Mouse (Mus musculus) macrophage (primary cell): ENCODE data around the gene Rreb1. TPM values are rescaled to one million over a fixed set of nuclear protein-coding genes. Genes with fewer than 3 reads are reported as not detected.

Source experiments
- H3K27ac ChIP-seq: fragments of 350-480 bp; formaldehyde crosslinking; 2 replicates; pipeline ENCODE4 v1.9.0; 2021
- H3K36me3 ChIP-seq: fragments of 350-480 bp; formaldehyde crosslinking; 2 replicates; pipeline ENCODE4 v1.9.0; 2021; ENCODE audit errors: inconsistent target
- H3K4me3 ChIP-seq: fragments of 350-480 bp; formaldehyde crosslinking; 2 replicates; pipeline ENCODE4 v1.9.0; 2021; ENCODE audit errors: inconsistent target
- H3K79me2 ChIP-seq: fragments of 350-480 bp; formaldehyde crosslinking; 2 replicates; pipeline ENCODE4 v1.9.0; 2021; ENCODE audit errors: inconsistent target
- WGBS: methylation state at CpG from one replicate; pipeline ENCODE4 v1.1.7; 2026; ENCODE audit warnings: inconsistent platforms; ENCODE audit not compliant: missing documents; 5-methylcytosine and 5-hydroxymethylcytosine counted together
- polyA plus RNA-seq: library from polyadenylated mRNA; stranded (reverse); fragments of 250-400 nt; gene quantifications from 3 replicates; pipeline ENCODE4 v1.2.4, GENCODE M21; 2018; ENCODE audit warnings: inconsistent platforms

Rreb1 gene
- polyA plus RNA-seq, 1 experiment from 2014 or later: 32.3 TPM

- H3K27ac ChIP-seq: no peak overlapping the region
- no peak overlapping the region for H3K4me3 ChIP-seq
- H3K36me3 ChIP-seq: peaks cover 93% of the 10 kb centered on the region
- H3K79me2 ChIP-seq: peaks cover 42% of the 10 kb centered on the region; the same call in 1 of the 2 replicates
- WGBS: 73% methylated on average over 4 of the region's 4 CpGs
Observed at GRCm38 (mm10) chr13:37923091-37923490, 144.9 kb downstream of the Rreb1 start.

GRCm38 (mm10) chr13:37923643-37924460 is 145.7 kb downstream of the Rreb1 start:
- 89% methylated on average over 10 of the region's 10 CpGs for WGBS
- H3K79me2 ChIP-seq: peaks cover 42% of the 10 kb centered on the region; the same call in 1 of the 2 replicates
- H3K4me3 ChIP-seq: no peak overlapping the region
- H3K27ac ChIP-seq: no peak overlapping the region
- peaks cover 90% of the 10 kb centered on the region for H3K36me3 ChIP-seq

GRCm38 (mm10) chr13:37924461-37924948 is 146.3 kb downstream of the Rreb1 start:
- peaks cover 91% of the 10 kb centered on the region for H3K36me3 ChIP-seq
- WGBS: 32% methylated on average over 4 of the region's 4 CpGs
- peaks cover 43% of the 10 kb centered on the region; the same call in 1 of the 2 replicates for H3K79me2 ChIP-seq
- no peak overlapping the region for H3K27ac ChIP-seq
- no peak overlapping the region for H3K4me3 ChIP-seq

- no peak overlapping the region for H3K27ac ChIP-seq
- WGBS: 87% methylated on average over 3 of the region's 3 CpGs
- H3K79me2 ChIP-seq: peaks cover 49% of the 10 kb centered on the region; the same call in 1 of the 2 replicates
- peaks cover 90% of the 10 kb centered on the region for H3K36me3 ChIP-seq
- H3K4me3 ChIP-seq: no peak overlapping the region
Observed at GRCm38 (mm10) chr13:37926394-37926793, 148.2 kb downstream of the Rreb1 start.

GRCm38 (mm10) chr13:37929532-37929931 is 151.3 kb downstream of the Rreb1 start:
- Histone ChIP-seq H3K27ac (no peak overlapping the region), H3K79me2 (peaks cover 48% of the 10 kb centered on the region; the same call in 1 of the 2 replicates), H3K4me3 (no peak overlapping the region), H3K36me3 (peaks cover 85% of the 10 kb centered on the region)
- WGBS: 89% methylated on average over 8 of the region's 17 CpGs

DNA sequence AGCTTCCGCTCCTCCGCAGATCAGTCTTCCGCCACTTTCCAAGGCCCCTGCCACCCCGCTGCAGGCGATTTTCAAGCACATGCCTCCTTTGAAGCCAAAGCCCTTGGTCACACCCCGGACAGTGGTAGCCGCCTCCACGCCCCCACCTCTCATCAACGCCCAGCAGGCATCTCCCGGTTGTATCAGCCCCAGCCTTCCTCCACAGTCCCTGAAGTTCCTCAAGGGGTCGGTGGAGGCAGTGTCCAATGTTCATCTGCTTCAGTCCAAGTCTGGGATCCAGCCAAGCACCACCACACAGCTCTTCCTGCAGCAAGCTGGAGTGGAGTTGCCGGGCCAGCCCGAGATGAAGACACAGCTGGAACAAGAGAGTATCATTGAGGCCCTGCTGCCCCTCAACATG is 151.9 kb downstream of the Rreb1 start:
- Histone ChIP-seq H3K79me2 (peaks cover 54% of the 10 kb centered on the region; the same call in 1 of the 2 replicates), H3K36me3 (peaks cover 87% of the 10 kb centered on the region), H3K4me3 (no peak overlapping the region), H3K27ac (no peak overlapping the region)
- 94% methylated on average over 12 of the region's 13 CpGs for WGBS

DNA sequence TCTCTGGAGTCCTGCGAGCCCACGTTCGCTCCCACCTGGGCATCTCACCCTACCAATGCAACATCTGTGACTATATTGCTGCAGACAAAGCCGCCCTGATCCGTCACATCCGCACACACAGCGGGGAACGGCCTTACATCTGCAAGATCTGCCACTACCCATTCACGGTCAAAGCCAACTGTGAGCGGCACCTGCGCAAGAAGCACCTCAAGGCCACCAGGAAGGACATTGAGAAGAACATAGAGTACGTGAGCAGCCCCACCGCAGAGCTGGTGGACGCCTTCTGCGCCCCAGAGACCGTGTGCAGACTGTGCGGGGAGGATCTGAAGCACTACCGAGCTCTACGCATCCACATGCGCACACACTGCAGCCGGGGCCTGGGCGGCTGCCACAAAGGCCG is 152.4 kb downstream of the Rreb1 start:
- Histone ChIP-seq H3K4me3 (no peak overlapping the region), H3K27ac (no peak overlapping the region), H3K36me3 (peaks cover 87% of the 10 kb centered on the region), H3K79me2 (peaks cover 58% of the 10 kb centered on the region; the same call in 1 of the 2 replicates)
- 96% methylated on average over 23 of the region's 23 CpGs for WGBS

- WGBS: 89% methylated on average over 23 of the region's 27 CpGs
- H3K4me3 ChIP-seq: no peak overlapping the region
- H3K36me3 ChIP-seq: peaks cover 87% of the 10 kb centered on the region
- H3K27ac ChIP-seq: no peak overlapping the region
- H3K79me2 ChIP-seq: peaks cover 62% of the 10 kb centered on the region; the same call in 1 of the 2 replicates
Observed at GRCm38 (mm10) chr13:37931210-37931922, 153.2 kb downstream of the Rreb1 start.

DNA sequence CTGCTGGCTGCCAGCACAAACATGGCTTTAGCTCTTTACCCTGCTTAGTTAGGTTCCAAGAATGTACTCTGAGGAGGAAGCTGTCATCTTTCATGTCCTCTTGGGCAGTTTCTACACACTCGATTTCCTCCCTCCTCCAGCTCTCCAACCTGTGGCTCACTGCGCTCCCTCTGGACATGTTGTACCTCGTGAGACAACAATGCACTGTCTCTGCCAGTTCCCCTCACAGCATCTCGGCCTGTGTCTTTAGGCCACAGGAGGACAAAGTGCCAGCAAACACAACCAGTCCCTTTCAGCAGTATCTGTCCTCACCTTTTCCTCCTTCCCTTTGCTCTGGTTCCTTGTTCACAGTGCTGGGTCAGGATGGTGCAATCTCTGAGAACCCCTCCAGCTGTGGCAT is 155.9 kb downstream of the Rreb1 start:
- Histone ChIP-seq H3K79me2 (peaks cover 63% of the 10 kb centered on the region; the same call in 1 of the 2 replicates), H3K4me3 (no peak overlapping the region), H3K27ac (no peak overlapping the region), H3K36me3 (peaks cover 82% of the 10 kb centered on the region)
- 93% methylated on average over 2 of the region's 4 CpGs for WGBS

DNA sequence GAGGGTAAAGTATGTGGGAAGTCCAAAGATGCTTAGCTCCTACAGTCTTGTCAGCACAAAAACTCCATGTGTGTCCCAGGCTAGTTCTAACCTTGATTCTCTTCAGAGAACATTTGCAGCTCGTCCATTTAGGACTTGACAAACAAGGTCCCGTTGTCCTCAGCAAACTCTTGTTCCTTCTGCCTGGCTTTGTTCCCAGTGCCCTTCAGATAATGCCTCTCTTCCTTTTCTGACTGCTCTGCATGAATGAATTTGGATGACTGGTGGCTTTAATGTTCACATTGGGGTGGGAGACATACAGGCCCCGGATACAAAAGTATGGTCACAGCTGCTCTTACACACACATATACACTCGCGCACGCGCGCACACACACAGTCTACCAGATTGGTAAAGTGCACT is 156.7 kb downstream of the Rreb1 start:
- H3K4me3 ChIP-seq: no peak overlapping the region
- WGBS: 89% methylated on average over 8 of the region's 8 CpGs
- H3K79me2 ChIP-seq: peaks cover 57% of the 10 kb centered on the region; the same call in 1 of the 2 replicates
- no peak overlapping the region for H3K27ac ChIP-seq
- peaks cover 77% of the 10 kb centered on the region for H3K36me3 ChIP-seq

DNA sequence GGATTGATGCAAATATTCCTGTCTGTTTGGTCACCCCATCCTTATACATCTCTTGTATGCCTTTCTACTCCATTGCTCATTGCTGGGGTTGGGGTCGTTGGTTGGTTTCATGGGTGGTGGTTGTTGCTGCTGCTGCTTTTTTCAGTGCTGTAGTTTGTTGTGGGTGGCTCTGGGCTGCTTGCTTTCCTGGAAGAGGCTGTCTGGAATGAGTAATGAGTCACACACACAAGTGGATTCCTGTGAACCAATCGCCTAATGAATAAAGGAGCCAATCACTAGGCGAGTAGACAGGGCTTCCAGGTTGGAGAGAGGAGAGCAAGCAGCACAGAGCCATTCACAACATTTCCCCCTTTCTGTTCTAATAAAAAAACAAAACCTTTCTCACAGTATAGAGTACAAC is 158.2 kb downstream of the Rreb1 start:
- peaks cover 49% of the 10 kb centered on the region; the same call in 1 of the 2 replicates for H3K79me2 ChIP-seq
- WGBS: 89% methylated on average over 3 of the region's 3 CpGs
- H3K4me3 ChIP-seq: no peak overlapping the region
- peaks cover 73% of the 10 kb centered on the region for H3K36me3 ChIP-seq
- no peak overlapping the region for H3K27ac ChIP-seq

DNA sequence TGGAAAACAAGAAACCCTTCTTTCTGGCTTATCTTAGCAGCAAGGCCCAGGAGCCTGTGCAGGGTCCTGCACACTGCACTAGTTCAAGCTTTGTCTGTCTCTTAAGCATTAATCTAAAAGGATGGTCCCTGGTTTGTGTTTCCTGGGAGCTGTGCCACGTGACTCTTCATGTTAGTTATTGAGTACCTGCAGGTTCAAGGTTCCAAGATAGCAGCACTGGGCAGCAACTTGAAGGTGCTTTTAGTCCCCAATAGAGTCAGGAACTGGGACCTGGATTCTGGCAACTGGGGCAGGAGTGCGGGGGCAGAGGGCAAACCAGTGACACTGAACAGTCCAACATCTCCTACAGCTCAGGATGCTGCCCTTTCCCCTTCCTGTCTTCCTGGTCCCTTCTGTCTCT is 162.0 kb downstream of the Rreb1 start:
- WGBS: 98% methylated on average over 2 of the region's 2 CpGs
- peaks cover 19% of the 10 kb centered on the region; the same call in 1 of the 2 replicates for H3K79me2 ChIP-seq
- H3K36me3 ChIP-seq: peaks cover 60% of the 10 kb centered on the region
- H3K27ac ChIP-seq: no peak overlapping the region
- no peak overlapping the region for H3K4me3 ChIP-seq

- peaks cover 56% of the 10 kb centered on the region for H3K36me3 ChIP-seq
- H3K27ac ChIP-seq: no peak overlapping the region
- no peak overlapping the region for H3K4me3 ChIP-seq
- WGBS: 93% methylated on average over 5 of the region's 5 CpGs
- peaks cover 15% of the 10 kb centered on the region; the same call in 1 of the 2 replicates for H3K79me2 ChIP-seq
Observed at GRCm38 (mm10) chr13:37940649-37941048, 162.4 kb downstream of the Rreb1 start.

GRCm38 (mm10) chr13:37941138-37941645 is 163.0 kb downstream of the Rreb1 start:
- H3K79me2 ChIP-seq: peaks cover 10% of the 10 kb centered on the region; the same call in 1 of the 2 replicates
- 90% methylated on average over 5 of the region's 5 CpGs for WGBS
- no peak overlapping the region for H3K27ac ChIP-seq
- H3K4me3 ChIP-seq: no peak overlapping the region
- peaks cover 50% of the 10 kb centered on the region for H3K36me3 ChIP-seq
